Mouse (Mus musculus) heart, adult 2 months (tissue): ENCODE measurements around the gene Erc2. TPM values are rescaled to one million over a fixed set of nuclear protein-coding genes. Genes with fewer than 3 reads are reported as not detected.

Source experiments
- DNase-seq, 2 experiments: peaks; one replicate each; pipeline ENCODE4 v3.0.0; 2021
- H3K27ac ChIP-seq: fragments of 200-600 bp; 2 replicates; pipeline ENCODE4 v1.8.1; 2022
- H3K27me3 ChIP-seq: fragments of 200-500 bp; 2 replicates; pipeline ENCODE4 v1.6.1; 2012; ENCODE audit warnings: mild to moderate bottlenecking, low read length, inconsistent platforms, mixed read lengths; ENCODE audit not compliant: control insufficient read depth, insufficient read depth
- H3K36me3 ChIP-seq: fragments of 200-500 bp; 2 replicates; pipeline ENCODE4 v1.6.1; 2012; ENCODE audit warnings: low read length, inconsistent platforms; ENCODE audit not compliant: control insufficient read depth, insufficient read depth
- H3K4me1 ChIP-seq: fragments of 200-500 bp; 2 replicates; pipeline ENCODE4 v1.6.1; 2011; ENCODE audit warnings: low read length; ENCODE audit not compliant: control insufficient read depth, insufficient read depth
- H3K4me3 ChIP-seq: fragments of 200-600 bp; 2 replicates; pipeline ENCODE4 v1.8.1; 2022
- H3K79me2 ChIP-seq: fragments of 200-500 bp; replicated peaks from 2 replicates; pipeline ENCODE4 v1.6.1; 2012; ENCODE audit warnings: mild to moderate bottlenecking, inconsistent platforms, low read length, moderate library complexity, mixed read lengths; ENCODE audit not compliant: control insufficient read depth, insufficient read depth
- H3K9ac ChIP-seq: fragments of 200-500 bp; 2 replicates; pipeline ENCODE4 v1.6.1; 2012; ENCODE audit warnings: low read depth, mild to moderate bottlenecking, control low read depth, inconsistent platforms, low read length, mixed read lengths
- CTCF ChIP-seq: fragments of 200-600 bp; IDR thresholded peaks from 2 replicates; pipeline ENCODE4 v1.8.1; 2022; ENCODE audit warnings: antibody characterized with exemption, mild to moderate bottlenecking, moderate library complexity
- EP300 ChIP-seq: fragments of 200-500 bp; IDR thresholded peaks from 2 replicates; pipeline ENCODE4 v1.6.1; 2011; ENCODE audit warnings: low read depth, low read length, control low read depth; ENCODE audit not compliant: insufficient read depth
- POLR2A ChIP-seq: fragments of 200-500 bp; IDR thresholded peaks from 2 replicates; pipeline ENCODE4 v1.6.1; 2011; ENCODE audit warnings: mild to moderate bottlenecking, low read depth, low read length, control low read depth; ENCODE audit not compliant: insufficient read depth
- WGBS: fragments of 180-500 bp; shearing (Covaris S2); methylation state at CpG from one replicate; pipeline ENCODE4 v1.1.7; 2018; 5-methylcytosine and 5-hydroxymethylcytosine counted together
- intact Hi-C: fragments of 180-260 bp; cut with DNase I; formaldehyde crosslinking; loops from one replicate; pipeline ENCODE4 v1.15.1; 2025
- polyA plus RNA-seq: library from polyadenylated mRNA; depleted of rRNA; stranded (reverse); fragments of >200 nt; gene quantifications from 2 replicates; pipeline ENCODE4 v1.2.3, GENCODE M21; 2012
- total RNA-seq, 2 experiments: library from RNA; stranded (reverse); gene quantifications; 2 replicates each; pipeline ENCODE4 v1.2.3; 2021

Gene Erc2
- total and polyA plus RNA-seq, 3 experiments, result 0.49 to 0.68 (median 0.64) TPM

- 32% methylated on average over 10 of the region's 10 CpGs for WGBS
- TF ChIP-seq CTCF (no peak), POLR2A (no peak), EP300 (no peak)
Measured at GRCm38 (mm10) chr14:27628701-27629100, 6.5 kb downstream of the Erc2 start.

GRCm38 (mm10) chr14:27629369-27630012 lies 7.3 kb downstream of the Erc2 start:
- no peaks in the 10 kb centered on the region for H3K79me2 ChIP-seq
- no peaks in the 10 kb centered on the region for H3K4me1 ChIP-seq
- no peaks in the 10 kb centered on the region for H3K36me3 ChIP-seq
- intact Hi-C loops, result no loop called here
- no peak overlapping the region for H3K4me3 ChIP-seq
- 80% methylated on average over 5 of the region's 5 CpGs for WGBS
- H3K27ac ChIP-seq, result no peak overlapping the region
- H3K27me3 ChIP-seq, result 0 out of 2 replicates have a peak, but pooled peaks cover 1% of the 10 kb centered on the region
- H3K9ac ChIP-seq, result no peak overlapping the region
- no peak for TF ChIP-seq EP300
- no peak for TF ChIP-seq POLR2A
- no peak for TF ChIP-seq CTCF
- DNase-seq, result no peak

More at GRCm38 (mm10) chr14:27628701-27629100, 6.5 kb downstream of the Erc2 start:
- intact Hi-C loops, result no loop called here
- Histone ChIP-seq H3K79me2 (no peaks in the 10 kb centered on the region), H3K4me1 (no peaks in the 10 kb centered on the region), H3K36me3 (no peaks in the 10 kb centered on the region), H3K4me3 (no peak overlapping the region), H3K27ac (no peak overlapping the region), H3K27me3 (0 out of 2 replicates have a peak, but pooled peaks cover 1% of the 10 kb centered on the region), H3K9ac (no peak overlapping the region)
- DNase-seq, result no peak

GRCm38 (mm10) chr14:27630973-27631640 lies 8.9 kb downstream of the Erc2 start:
- 72% methylated on average over 9 of the region's 9 CpGs for WGBS
- no peak overlapping the region for H3K9ac ChIP-seq
- H3K79me2 ChIP-seq, result no peaks in the 10 kb centered on the region
- H3K4me3 ChIP-seq, result no peak overlapping the region
- no peaks in the 10 kb centered on the region for H3K27me3 ChIP-seq
- no peak for TF ChIP-seq POLR2A
- TF ChIP-seq EP300, result no peak
- no peak for TF ChIP-seq CTCF
- no peak for DNase-seq
- no peak overlapping the region for H3K27ac ChIP-seq
- H3K4me1 ChIP-seq, result no peaks in the 10 kb centered on the region
- intact Hi-C loops, result no loop called here
- H3K36me3 ChIP-seq, result no peaks in the 10 kb centered on the region

GRCm38 (mm10) chr14:27634761-27635160 lies 12.5 kb downstream of the Erc2 start:
- no peak overlapping the region for H3K9ac ChIP-seq
- H3K36me3 ChIP-seq, result no peaks in the 10 kb centered on the region
- TF ChIP-seq CTCF, result no peak
- TF ChIP-seq POLR2A, result no peak
- no peak for TF ChIP-seq EP300
- intact Hi-C loops, result no loop called here
- no peaks in the 10 kb centered on the region for H3K4me1 ChIP-seq
- no peak overlapping the region for H3K4me3 ChIP-seq
- no peaks in the 10 kb centered on the region for H3K79me2 ChIP-seq
- WGBS, result 63% methylated on average over 6 of the region's 6 CpGs
- no peak overlapping the region for H3K27ac ChIP-seq
- H3K27me3 ChIP-seq, result no peaks in the 10 kb centered on the region
- no peak for DNase-seq

- no peaks in the 10 kb centered on the region for H3K79me2 ChIP-seq
- 84% methylated on average over 2 of the region's 2 CpGs for WGBS
- H3K27ac ChIP-seq, result no peak overlapping the region
- TF ChIP-seq CTCF (no peak), EP300 (no peak), POLR2A (no peak)
- H3K4me1 ChIP-seq, result no peaks in the 10 kb centered on the region
- no peak overlapping the region for H3K9ac ChIP-seq
- intact Hi-C loops, result no loop called here
- no peaks in the 10 kb centered on the region for H3K27me3 ChIP-seq
- no peak for DNase-seq
- no peaks in the 10 kb centered on the region for H3K36me3 ChIP-seq
- H3K4me3 ChIP-seq, result no peak overlapping the region
Measured at GRCm38 (mm10) chr14:27636556-27636955, 14.3 kb downstream of the Erc2 start.

- no peak overlapping the region for H3K9ac ChIP-seq
- WGBS, result 65% methylated on average over 3 of the region's 3 CpGs
Measured at GRCm38 (mm10) chr14:27641382-27641781, 19.2 kb downstream of the Erc2 start.

More at GRCm38 (mm10) chr14:27641382-27641781, 19.2 kb downstream of the Erc2 start:
- TF ChIP-seq EP300 (no peak), POLR2A (no peak), CTCF (no peak)
- no peaks in the 10 kb centered on the region for H3K36me3 ChIP-seq
- no peaks in the 10 kb centered on the region for H3K27me3 ChIP-seq
- intact Hi-C loops, result no loop called here
- H3K27ac ChIP-seq, result no peak overlapping the region
- H3K4me1 ChIP-seq, result no peaks in the 10 kb centered on the region
- H3K79me2 ChIP-seq, result no peaks in the 10 kb centered on the region
- no peak overlapping the region for H3K4me3 ChIP-seq
- DNase-seq, result no peak
